In the genomic region with DNA sequence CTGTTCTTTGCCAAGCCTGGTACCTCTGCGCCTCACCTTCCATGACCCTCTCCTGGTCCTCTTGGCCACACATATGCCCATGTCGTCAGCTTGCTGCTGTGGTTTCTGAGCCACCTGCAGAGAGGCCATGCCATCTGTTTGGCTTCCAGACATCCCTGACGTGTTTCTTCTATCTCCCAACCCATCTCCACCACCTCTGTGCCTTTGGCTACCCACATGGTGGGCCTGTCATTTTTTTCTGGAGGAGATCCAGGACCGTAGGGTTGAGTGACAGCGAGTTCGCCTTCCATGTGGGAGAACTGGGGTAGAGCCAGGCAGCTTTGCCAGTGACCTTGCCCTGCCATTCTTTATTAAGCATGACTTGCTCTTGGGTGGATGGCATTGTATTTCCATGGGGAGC, we compare ENCODE assay signal across 22 mouse cellular contexts.
DNase-seq lines count a peak whose midpoint lies in the region; ATAC-seq lines count a peak whose summit lies in the region.
"Had no signal": no experiment of that assay in that cellular context is flagged by ENCODE, and none has a peak within 500 bp of the region (broad histone marks: within the 10 kb centered on the region; RNA-seq: fewer than 3 reads in every experiment).

No protein-coding gene starts in this region.

- H3K4me3 ChIP-seq in forebrain, embryonic 15.5 days, result no peak overlapping the region
- no peak overlapping the region for H3K4me3 ChIP-seq in forebrain, embryonic 14.5 days (ENCODE audit: low read depth, low read length)
- H3K4me3 ChIP-seq in midbrain, embryonic 15.5 days, result no peak overlapping the region
- no peak overlapping the region for H3K4me3 ChIP-seq in midbrain, embryonic 11.5 days (ENCODE audit: low read depth, low read length)
- H3K4me3 ChIP-seq in hindbrain, embryonic 16.5 days (ENCODE audit: low read length), result no peak overlapping the region
- H3K4me3 ChIP-seq: embryonic facial prominence, embryonic 13.5 days; heart, embryonic 15.5 days; layer of hippocampus, adult 2 months; limb, embryonic 12.5 days; neural tube, embryonic 15.5 days had no signal

- H3K27me3 ChIP-seq in forebrain, embryonic 15.5 days, result no peaks in the 10 kb centered on the region
- no peaks in the 10 kb centered on the region for H3K27me3 ChIP-seq in forebrain, embryonic 14.5 days (replicated peaks; ENCODE audit: control insufficient read depth, insufficient read depth, low read length)
- H3K27me3 ChIP-seq in midbrain, embryonic 15.5 days (replicated peaks), result no peaks in the 10 kb centered on the region
- H3K27me3 ChIP-seq in midbrain, embryonic 11.5 days (ENCODE audit: control insufficient read depth, insufficient read depth, low read length), result no peaks in the 10 kb centered on the region
- H3K27me3 ChIP-seq in hindbrain, embryonic 16.5 days (replicated peaks; ENCODE audit: control insufficient read depth, insufficient read depth, low read length), result no peaks in the 10 kb centered on the region
- H3K27me3 ChIP-seq: embryonic facial prominence, embryonic 13.5 days; heart, embryonic 15.5 days; limb, embryonic 12.5 days; neural tube, embryonic 15.5 days had no signal

- DNase-seq in cerebellum, adult 11-12 months, result no peak
- DNase-seq in forebrain, embryonic 14.5 days (ENCODE audit: low spot score), result no peak
- DNase-seq in midbrain, embryonic 11.5 days (ENCODE audit: low spot score, missing footprints), result no peak
- no peak for DNase-seq in heart, adult 8-10 months (ENCODE audit: low spot score)
- DNase-seq: adrenal gland, postnatal 25 days; heart, postnatal 36 days; kidney, adult 9 months; kidney, postnatal 25 days; lung, adult 18-20 months; lung, postnatal 10 days; thymus, adult 18-20 months; thymus, postnatal 36 days had no signal

- 0 out of 2 replicates have a peak, but pooled peaks cover 3% of the 10 kb centered on the region for H3K4me1 ChIP-seq in forebrain, embryonic 15.5 days
- no peaks in the 10 kb centered on the region for H3K4me1 ChIP-seq in forebrain, embryonic 14.5 days (ENCODE audit: control insufficient read depth, insufficient read depth, low read length)
- H3K4me1 ChIP-seq in midbrain, embryonic 15.5 days, result no peaks in the 10 kb centered on the region
- H3K4me1 ChIP-seq in midbrain, embryonic 11.5 days (ENCODE audit: control insufficient read depth, insufficient read depth, low read length), result no peaks in the 10 kb centered on the region
- H3K4me1 ChIP-seq in hindbrain, embryonic 16.5 days (ENCODE audit: control insufficient read depth, insufficient read depth, low read depth, low read length), result no peaks in the 10 kb centered on the region
- H3K4me1 ChIP-seq: heart, embryonic 15.5 days; limb, embryonic 12.5 days; neural tube, embryonic 15.5 days had no signal

- H3K4me2 ChIP-seq in forebrain, embryonic 15.5 days (replicated peaks), result no peak overlapping the region
- H3K4me2 ChIP-seq in forebrain, embryonic 14.5 days (ENCODE audit: low read length), result no peak overlapping the region
- H3K4me2 ChIP-seq in midbrain, embryonic 15.5 days, result no peak overlapping the region
- no peak overlapping the region for H3K4me2 ChIP-seq in midbrain, embryonic 11.5 days
- no peak overlapping the region for H3K4me2 ChIP-seq in hindbrain, embryonic 16.5 days (ENCODE audit: low read length)
- H3K4me2 ChIP-seq: embryonic facial prominence, embryonic 13.5 days; heart, embryonic 15.5 days; limb, embryonic 12.5 days; liver, embryonic 11.5 days; neural tube, embryonic 15.5 days had no signal

- H3K9me3 ChIP-seq in forebrain, embryonic 15.5 days, result no peaks in the 10 kb centered on the region
- no peaks in the 10 kb centered on the region for H3K9me3 ChIP-seq in forebrain, embryonic 14.5 days (replicated peaks; ENCODE audit: control insufficient read depth, low read length)
- H3K9me3 ChIP-seq in midbrain, embryonic 15.5 days, result no peaks in the 10 kb centered on the region
- no peaks in the 10 kb centered on the region for H3K9me3 ChIP-seq in midbrain, embryonic 11.5 days (ENCODE audit: control insufficient read depth, low read length)
- H3K9me3 ChIP-seq in hindbrain, embryonic 16.5 days (ENCODE audit: control insufficient read depth, low read length), result no peaks in the 10 kb centered on the region
- H3K9me3 ChIP-seq: embryonic facial prominence, embryonic 13.5 days; heart, embryonic 15.5 days; limb, embryonic 12.5 days; neural tube, embryonic 15.5 days had no signal

- WGBS in forebrain, embryonic 15.5 days, result 71% methylated on average over 6 of the region's 6 CpGs
- WGBS in forebrain, embryonic 14.5 days, result 75% methylated on average over 6 of the region's 6 CpGs
- 55% methylated on average over 6 of the region's 6 CpGs for WGBS in midbrain, embryonic 15.5 days
- 74% methylated on average over 6 of the region's 6 CpGs for WGBS in midbrain, embryonic 11.5 days
- 52% methylated on average over 6 of the region's 6 CpGs for whole genome bisulfite sequencing in hindbrain, embryonic 16.5 days

- 0 out of 2 replicates have a peak, but pooled peaks have one; percentile 15 for ATAC-seq in cerebellum, adult (ENCODE audit: insufficient number of reproducible peaks, low FRiP score, low TSS enrichment)
- ATAC-seq in forebrain, embryonic 15.5 days (replicated peaks), result 0 out of 2 replicates have a peak, but pooled peaks have one; percentile 35
- ATAC-seq in forebrain, embryonic 14.5 days, result no peak
- ATAC-seq in midbrain, embryonic 15.5 days (replicated peaks), result 0 out of 2 replicates have a peak, but pooled peaks have one; percentile 14
- no peak for ATAC-seq in midbrain, embryonic 11.5 days (ENCODE audit: low FRiP score)
- ATAC-seq in hindbrain, embryonic 16.5 days, result peak; percentile 93

- no peaks in the 10 kb centered on the region for H3K36me3 ChIP-seq in forebrain, embryonic 15.5 days
- no peaks in the 10 kb centered on the region for H3K36me3 ChIP-seq in forebrain, embryonic 14.5 days (ENCODE audit: control insufficient read depth, insufficient read depth, low read length)
- H3K36me3 ChIP-seq in midbrain, embryonic 15.5 days (replicated peaks), result no peaks in the 10 kb centered on the region
- H3K36me3 ChIP-seq in midbrain, embryonic 11.5 days (ENCODE audit: control insufficient read depth, insufficient read depth, low read length), result no peaks in the 10 kb centered on the region
- H3K36me3 ChIP-seq in hindbrain, embryonic 16.5 days (ENCODE audit: control insufficient read depth, insufficient read depth, low read length), result no peaks in the 10 kb centered on the region
- H3K36me3 ChIP-seq: embryonic facial prominence, embryonic 13.5 days; heart, embryonic 15.5 days; limb, embryonic 12.5 days; neural tube, embryonic 15.5 days had no signal

- no peak overlapping the region for H3K9ac ChIP-seq in forebrain, embryonic 15.5 days (replicated peaks)
- H3K9ac ChIP-seq in forebrain, embryonic 14.5 days (ENCODE audit: low read length), result no peak overlapping the region
- no peak overlapping the region for H3K9ac ChIP-seq in midbrain, embryonic 15.5 days
- no peak overlapping the region for H3K9ac ChIP-seq in midbrain, embryonic 11.5 days (ENCODE audit: low read length)
- H3K9ac ChIP-seq in hindbrain, embryonic 16.5 days (ENCODE audit: low read depth, low read length), result no peak overlapping the region
- H3K9ac ChIP-seq: embryonic facial prominence, embryonic 13.5 days; heart, embryonic 15.5 days; limb, embryonic 12.5 days; neural tube, embryonic 15.5 days had no signal

- no peak overlapping the region for H3K27ac ChIP-seq in forebrain, embryonic 15.5 days (replicated peaks)
- no peak overlapping the region for H3K27ac ChIP-seq in forebrain, embryonic 14.5 days (ENCODE audit: low read depth, low read length)
- H3K27ac ChIP-seq in midbrain, embryonic 15.5 days, result no peak overlapping the region
- H3K27ac ChIP-seq in midbrain, embryonic 11.5 days (ENCODE audit: low read depth, low read length), result no peak overlapping the region
- H3K27ac ChIP-seq in hindbrain, embryonic 16.5 days (ENCODE audit: low read depth, low read length), result no peak overlapping the region
- H3K27ac ChIP-seq: embryonic facial prominence, embryonic 13.5 days; heart, embryonic 15.5 days; layer of hippocampus, adult 2 months; limb, embryonic 12.5 days; neural tube, embryonic 15.5 days had no signal

Comparison
In these comparisons a context has a peak if more than half of its experiments do, and no peak if none do; other contexts are left out.
1. ATAC-seq: peak in cerebellum, adult (single experiment), forebrain, embryonic 15.5 days (single experiment), midbrain, embryonic 15.5 days (single experiment) and hindbrain, embryonic 16.5 days (single experiment); none in forebrain, embryonic 14.5 days (single experiment) and midbrain, embryonic 11.5 days (single experiment).